Mouse (Mus musculus): Measurements from ENCODE around the gene Pltp. TPM values are rescaled to one million over a fixed set of nuclear protein-coding genes. Genes with fewer than 3 reads are reported as not detected.
"Not testable (repeated sequence)": the region's sequence is repeated elsewhere in the genome, so short reads cannot be mapped to it uniquely, and the experiment has no call there.

The Pltp gene
- polyA plus RNA-seq, 2 experiments: 7.6 to 8.4 TPM

- Histone ChIP-seq H3K4me1 (replicated peaks; ENCODE audit: control insufficient read depth in 2 of 2, insufficient read depth in 2 of 2, low read length in 1 of 2) (peaks cover 8 to 14% of the 10 kb centered on the region in 2 experiments), H3K9me3 (ENCODE audit: control insufficient read depth, low read length) (no peaks in the 10 kb centered on the region), H3K27ac (peak overlapping the region; percentile 87), H3K4me2 (ENCODE audit: low read depth) (peak overlapping the region; percentile 80), H3K27me3 (ENCODE audit: control insufficient read depth, insufficient read depth, low read length) (no peaks in the 10 kb centered on the region), H3K4me3 (ENCODE audit: insufficient read depth in 1 of 2, low read depth in 2 of 2, low read length in 2 of 2) (peak overlapping the region; percentile 88 to 95), H3K9ac (replicated peaks) (peak overlapping the region; percentile 99), H3K36me3 (replicated peaks; ENCODE audit: control insufficient read depth, insufficient read depth, low read depth) (peaks cover 16% of the 10 kb centered on the region)
- DNase-seq (ENCODE audit: low read depth in 3 of 3, low spot score in 3 of 3) (peak; percentile 91 to 93 (median 92)), ATAC-seq (ENCODE audit: insufficient read depth) (peak; percentile 86)
- TF ChIP-seq EP300 (IDR thresholded peaks at IDR 0.05; ENCODE audit: low read depth): no peak
- no peak for TF ChIP-seq CTCF (IDR thresholded peaks at IDR 0.05; ENCODE audit: low read depth)
- under 1% methylated on average over 58 of the region's 72 CpGs for WGBS (ENCODE audit: insufficient replicate concordance)
These were observed 22.2 kb upstream of the Pltp start for GRCm38 (mm10) chr2:164879568-164880277.

DNA sequence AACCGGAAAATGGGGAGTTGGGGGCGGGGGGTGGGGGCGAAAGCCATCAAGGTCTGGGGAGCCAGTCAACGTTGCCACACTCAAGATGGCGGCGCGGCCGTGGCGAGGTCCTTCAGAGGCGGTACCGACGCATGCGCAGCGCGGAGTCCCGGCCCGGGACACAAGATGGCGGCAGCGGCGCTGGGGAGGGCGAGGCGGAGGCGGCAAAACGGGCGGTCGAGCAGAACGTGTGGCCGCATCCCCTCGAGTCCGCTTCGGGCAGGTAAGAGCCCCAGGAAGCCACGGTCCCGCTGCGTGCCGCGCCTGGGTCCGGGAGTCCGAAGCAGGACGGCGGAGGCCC is 21.7 kb upstream of the Pltp start, which contains the start of gene Pcif1:
Gene Pcif1 (plus strand): TSS at position 77 of the 340 bp plus-strand sequence.
- ATAC-seq (ENCODE audit: insufficient read depth) (peak; percentile 82), DNase-seq (ENCODE audit: low read depth in 3 of 3, low spot score in 3 of 3) (peak; percentile 76 to 81 (median 77))
- H3K4me2 ChIP-seq (ENCODE audit: low read depth): peak within 1 kb of the TSS; percentile 87
- peak within 1 kb of the TSS; percentile 99 for H3K9ac ChIP-seq (replicated peaks)
- no peak for TF ChIP-seq EP300 (IDR thresholded peaks at IDR 0.05; ENCODE audit: low read depth)
- TF ChIP-seq CTCF (IDR thresholded peaks at IDR 0.05; ENCODE audit: low read depth): 0 out of 2 replicates have a peak, but pooled peaks have one; percentile 13
- H3K27ac ChIP-seq: peak within 1 kb of the TSS; percentile 88
- peaks cover 8 to 18% of the 10 kb centered on the region in 2 experiments for H3K4me1 ChIP-seq (replicated peaks; ENCODE audit: control insufficient read depth in 2 of 2, insufficient read depth in 2 of 2, low read length in 1 of 2)
- WGBS (ENCODE audit: insufficient replicate concordance): under 1% methylated on average over 40 of the region's 40 CpGs
- no peaks in the 10 kb centered on the region for H3K27me3 ChIP-seq (ENCODE audit: control insufficient read depth, insufficient read depth, low read length)
- H3K4me3 ChIP-seq (ENCODE audit: insufficient read depth in 1 of 2, low read depth in 2 of 2, low read length in 2 of 2): peak within 1 kb of the TSS; percentile 88 to 95
- no peaks in the 10 kb centered on the region for H3K9me3 ChIP-seq (ENCODE audit: control insufficient read depth, low read length)
- H3K36me3 ChIP-seq (replicated peaks; ENCODE audit: control insufficient read depth, insufficient read depth, low read depth): peaks cover 14% of the 10 kb centered on the region

- Histone ChIP-seq H3K27ac (peak overlapping the region; percentile 88), H3K9me3 (ENCODE audit: control insufficient read depth, low read length) (no peaks in the 10 kb centered on the region), H3K4me1 (replicated peaks; ENCODE audit: control insufficient read depth in 2 of 2, insufficient read depth in 2 of 2, low read length in 1 of 2) (peaks cover 8 to 18% of the 10 kb centered on the region in 2 experiments), H3K9ac (replicated peaks) (peak overlapping the region; percentile 99), H3K27me3 (ENCODE audit: control insufficient read depth, insufficient read depth, low read length) (no peaks in the 10 kb centered on the region), H3K4me2 (ENCODE audit: low read depth) (peak overlapping the region; percentile 87), H3K36me3 (replicated peaks; ENCODE audit: control insufficient read depth, insufficient read depth, low read depth) (peaks cover 10% of the 10 kb centered on the region), H3K4me3 (ENCODE audit: insufficient read depth in 1 of 2, low read depth in 2 of 2, low read length in 2 of 2) (peak overlapping the region; percentile 86 to 88)
- DNase-seq (ENCODE audit: low read depth in 3 of 3, low spot score in 3 of 3) (peak; percentile 69 to 81 (median 77)), ATAC-seq (ENCODE audit: insufficient read depth) (peak; percentile 50)
- no peak for TF ChIP-seq EP300 (IDR thresholded peaks at IDR 0.05; ENCODE audit: low read depth)
- peak; percentile 53 for TF ChIP-seq CTCF (IDR thresholded peaks at IDR 0.05; ENCODE audit: low read depth)
- WGBS (ENCODE audit: insufficient replicate concordance): 2% methylated on average over 28 of the region's 28 CpGs
These were observed 21.2 kb upstream of the Pltp start for GRCm38 (mm10) chr2:164878509-164879227.

DNA sequence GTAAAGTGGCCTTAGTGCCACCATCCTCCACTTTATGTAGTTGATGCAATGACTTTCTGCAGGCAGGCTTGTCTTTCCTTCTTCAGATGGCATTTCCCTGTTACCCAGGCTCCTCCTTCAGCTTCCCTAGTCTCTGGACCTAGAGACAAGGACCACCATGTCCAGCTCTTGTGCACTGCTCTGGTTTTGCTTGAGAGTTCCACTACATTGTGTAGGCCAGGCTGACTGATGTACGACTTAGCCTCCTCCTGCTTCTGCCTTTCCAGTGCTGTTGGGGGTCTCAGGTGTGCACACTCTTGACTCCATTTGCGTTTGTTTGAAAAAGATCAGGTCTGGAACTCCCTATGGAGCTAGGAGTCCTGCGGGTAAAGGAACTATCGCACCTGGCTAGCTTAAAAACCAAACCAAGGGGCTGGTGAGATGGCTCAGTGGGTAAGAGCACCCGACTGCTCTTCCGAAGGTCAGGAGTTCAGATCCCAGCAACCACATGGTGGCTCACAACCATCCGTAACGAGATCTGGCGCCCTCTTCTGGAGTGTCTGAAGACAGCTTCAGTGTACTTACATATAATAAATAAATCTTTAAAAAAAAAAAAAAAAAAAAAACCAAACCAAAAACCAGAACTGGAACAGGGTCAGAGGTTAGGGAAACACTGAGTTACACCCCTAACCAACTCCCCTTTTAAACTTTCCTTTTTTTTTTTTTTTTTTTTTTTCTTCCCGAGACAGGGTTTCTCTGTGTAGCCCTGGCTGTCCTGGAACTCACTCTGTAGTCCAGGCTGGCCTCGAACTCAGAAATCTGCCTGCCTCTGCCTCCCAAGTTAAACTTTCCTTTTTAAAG is 20.1 kb upstream of the Pltp start:
- ATAC-seq (ENCODE audit: insufficient read depth): not testable (repeated sequence)

More for the DNA sequence above, 20.1 kb upstream of the Pltp start:
- not testable (repeated sequence) for H3K27ac ChIP-seq; H3K9me3 ChIP-seq (ENCODE audit: control insufficient read depth, low read length); H3K9ac ChIP-seq (replicated peaks); H3K27me3 ChIP-seq (ENCODE audit: control insufficient read depth, insufficient read depth, low read length); H3K36me3 ChIP-seq (replicated peaks; ENCODE audit: control insufficient read depth, insufficient read depth, low read depth); DNase-seq (ENCODE audit: low read depth in 3 of 3, low spot score in 3 of 3)
- 75% methylated on average over 11 of the region's 11 CpGs for WGBS (ENCODE audit: insufficient replicate concordance)
- TF ChIP-seq CTCF (IDR thresholded peaks at IDR 0.05; ENCODE audit: low read depth): peak; percentile 22
- Histone ChIP-seq H3K4me1 (replicated peaks; ENCODE audit: control insufficient read depth in 2 of 2, insufficient read depth in 2 of 2, low read length in 1 of 2) (peaks cover 8 to 18% of the 10 kb centered on the region in 2 experiments), H3K4me3 (ENCODE audit: insufficient read depth in 1 of 2, low read depth in 2 of 2, low read length in 2 of 2) (peak overlapping the region; percentile 86 to 88), H3K4me2 (ENCODE audit: low read depth) (peak overlapping the region; percentile 87)

All from liver, embryonic 14.5 days (tissue).